Mouse (Mus musculus): Measurements from ENCODE around the gene Eif4e2.

- no peak for TF ChIP-seq CTCF (IDR thresholded peaks at IDR 0.05; ENCODE audit: low read depth)
- TF ChIP-seq EP300 (optimal IDR thresholded peaks at IDR 0.05): no peak
These were observed 18.5 kb downstream of the Eif4e2 start for GRCm38 (mm10) chr1:87232197-87232596.

Data from stomach, postnatal 0 days (tissue).